Mouse (Mus musculus) CD4-positive, CD25-positive, alpha-beta regulatory T cell, adult 2 months (primary cell): ENCODE measurements at regions not wholly inside any gene's neighbourhood (a gene's known extent, or its start where the extent isn't known, plus 50 kb on each side); places are given as distances from the start of the nearest gene placed in this dataset.
A peak's percentile ranks its signal among the peaks of the same experiment; 100 is the strongest.

Experiments
- DNase-seq: peaks from one replicate; pipeline ENCODE4 v3.0.0-alpha.2; 2012; ENCODE audit warnings: low read depth, low spot score

- DNase-seq: no peak
Observed at GRCm38 (mm10) chr1:153962161-153962720, 62.2 kb upstream of the Teddm2 start.

GRCm38 (mm10) chr1:153963744-153964342 is 63.8 kb upstream of the Teddm2 start:
- no peak for DNase-seq

DNA sequence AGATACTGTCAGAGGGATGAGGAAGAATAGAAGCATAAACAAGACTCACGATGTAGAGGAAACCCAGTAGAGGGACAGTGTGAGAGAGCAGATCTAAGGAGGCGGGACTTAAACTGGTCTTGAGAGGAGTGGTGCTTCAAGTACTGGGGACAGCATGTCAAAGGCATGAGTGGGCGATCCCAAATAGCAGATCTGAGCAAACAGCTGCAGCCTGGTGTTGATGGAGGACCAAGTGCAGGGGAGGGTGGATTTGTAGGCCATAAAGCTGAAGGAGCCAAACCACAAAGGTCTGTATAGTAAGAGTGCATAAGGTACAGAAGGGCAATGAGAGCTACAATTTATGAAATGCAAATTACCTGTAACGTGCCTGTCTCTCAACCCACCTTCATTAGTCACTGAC is 69.4 kb upstream of the Teddm2 start:
- DNase-seq: no peak

DNA sequence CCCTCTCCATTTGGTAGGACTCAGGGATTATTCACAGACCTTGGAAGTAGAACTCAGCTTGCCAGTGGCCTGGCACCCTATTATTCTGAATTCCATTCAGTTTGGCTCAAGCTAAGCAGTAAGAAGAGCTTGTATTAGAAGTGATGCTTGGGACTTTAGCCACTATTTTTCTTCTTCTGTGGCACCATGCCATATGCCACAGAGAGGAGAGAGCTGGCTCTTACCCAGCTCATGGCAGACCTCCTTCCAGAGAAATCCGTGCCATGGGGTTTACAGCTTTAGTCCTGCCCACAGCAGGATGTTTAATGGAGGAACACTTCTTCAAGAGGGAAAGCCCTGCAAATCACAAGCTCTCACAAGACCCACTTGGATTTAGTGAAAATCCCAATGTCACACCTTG is 74.3 kb upstream of the Teddm2 start:
- no peak for DNase-seq

GRCm38 (mm10) chr1:153977963-153978726 is 78.1 kb upstream of the Teddm2 start:
- DNase-seq: no peak

DNA sequence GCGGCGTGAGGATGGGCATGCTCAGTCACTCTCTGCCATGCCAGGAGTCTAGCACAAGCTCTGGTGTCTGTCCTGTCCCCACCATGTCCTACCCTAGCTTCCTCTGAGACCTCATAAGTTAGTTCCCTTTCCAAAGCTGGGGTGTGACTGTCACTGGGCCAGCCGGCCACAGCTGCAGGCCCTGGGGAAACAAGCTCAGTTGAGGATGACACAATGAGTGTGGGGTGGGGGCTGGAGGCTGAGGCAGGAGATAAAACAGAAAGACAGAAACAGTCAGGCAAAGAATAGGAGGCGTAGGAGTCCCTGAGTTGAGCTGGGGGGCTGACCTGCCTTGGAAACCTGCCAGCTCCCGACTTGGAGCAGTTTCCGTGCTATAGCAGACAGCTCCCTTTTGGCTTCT is 80.9 kb upstream of the Teddm2 start:
- no peak for DNase-seq

GRCm38 (mm10) chr1:153985595-153985994 is 85.6 kb upstream of the Teddm2 start:
- DNase-seq: no peak

DNA sequence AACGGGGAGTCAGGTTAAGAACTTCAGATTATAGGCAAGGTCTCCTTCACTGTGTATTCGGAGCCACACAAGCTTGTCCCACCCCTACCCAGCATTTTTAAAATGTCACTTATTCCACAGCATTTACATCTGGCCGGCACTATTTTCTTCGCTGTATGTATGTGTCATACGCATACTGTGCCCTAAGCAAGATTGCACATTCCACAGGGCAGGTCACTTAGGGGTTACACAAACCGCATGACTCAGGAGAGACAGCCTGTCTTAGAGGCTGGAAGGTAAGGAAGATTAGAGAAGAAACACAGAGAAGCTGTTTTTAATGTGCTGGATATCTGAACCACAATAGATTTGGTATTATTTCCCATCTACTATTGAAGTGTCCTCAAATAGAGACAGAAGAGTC is 86.6 kb upstream of the Teddm2 start:
- no peak for DNase-seq

- DNase-seq: no peak
Observed at GRCm38 (mm10) chr1:153988297-153988696, 88.3 kb upstream of the Teddm2 start.

GRCm38 (mm10) chr1:153990651-153991435 is 90.8 kb upstream of the Teddm2 start:
- peak; percentile 13 for DNase-seq

DNA sequence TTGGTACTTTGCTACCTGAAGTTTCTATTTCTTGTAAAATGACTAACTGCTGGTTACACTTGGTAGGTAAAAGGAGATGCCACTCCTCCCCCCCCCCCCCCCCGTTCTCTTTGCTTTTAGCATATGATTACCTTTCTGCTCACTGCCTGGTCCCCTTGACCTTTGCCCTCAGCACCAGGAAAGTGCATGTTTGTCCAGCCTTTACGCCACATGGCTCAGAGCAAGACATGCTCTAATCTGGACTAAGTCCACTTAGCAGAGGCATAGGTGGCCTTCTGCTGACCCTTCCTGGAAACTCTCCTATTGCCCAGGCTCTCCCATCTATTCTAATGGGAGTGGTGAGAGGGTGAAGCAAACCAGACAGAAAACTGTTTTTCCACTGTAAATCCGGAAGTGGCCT is 92.4 kb upstream of the Teddm2 start:
- DNase-seq: no peak

GRCm38 (mm10) chr1:153994871-153995270 is 94.8 kb upstream of the Teddm2 start:
- no peak for DNase-seq

GRCm38 (mm10) chr1:153997201-153998181 is 97.5 kb upstream of the Teddm2 start:
- DNase-seq: no peak

- no peak for DNase-seq
Observed at GRCm38 (mm10) chr1:153999776-154000175, 99.7 kb upstream of the Teddm2 start.

DNA sequence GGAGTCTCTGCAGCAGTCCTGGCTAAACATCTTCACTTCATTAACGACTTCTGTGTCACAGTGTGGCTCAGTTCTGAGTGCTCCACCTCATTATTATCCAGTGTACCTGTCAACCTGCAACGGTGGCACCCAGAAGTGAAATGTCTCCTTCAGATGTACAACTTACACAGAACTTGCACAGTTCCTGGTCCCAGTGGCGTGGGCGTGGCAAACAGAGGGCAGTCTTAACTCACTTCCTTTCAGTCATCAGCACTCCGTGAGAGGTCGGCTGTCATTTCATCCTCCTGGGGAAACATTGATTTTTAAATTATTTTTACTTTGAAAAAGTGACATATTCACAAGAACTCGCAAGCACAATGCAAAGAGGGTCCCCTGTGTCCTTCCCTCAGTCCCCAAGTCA is 103.6 kb upstream of the Teddm2 start:
- DNase-seq: peak; percentile 6

DNA sequence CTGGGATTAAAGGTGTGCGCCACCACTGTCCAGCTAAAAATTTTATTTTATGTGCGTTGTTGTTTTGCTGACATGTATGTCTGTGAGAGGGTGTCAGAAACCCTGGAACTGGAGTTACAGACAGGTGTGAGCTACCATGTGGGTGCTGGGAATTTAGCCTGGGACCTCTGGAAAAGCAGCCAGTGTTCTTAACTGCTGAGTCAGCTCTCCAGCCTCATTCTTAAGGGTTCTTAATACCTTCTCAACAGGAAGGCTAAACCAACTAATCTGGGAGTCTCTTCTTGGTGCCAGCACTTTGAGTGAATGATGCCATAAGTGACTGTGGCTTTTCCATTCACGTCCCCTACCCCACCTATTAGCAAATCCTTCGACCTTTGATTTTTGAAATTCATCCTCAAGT is 104.6 kb upstream of the Teddm2 start:
- no peak for DNase-seq

DNA sequence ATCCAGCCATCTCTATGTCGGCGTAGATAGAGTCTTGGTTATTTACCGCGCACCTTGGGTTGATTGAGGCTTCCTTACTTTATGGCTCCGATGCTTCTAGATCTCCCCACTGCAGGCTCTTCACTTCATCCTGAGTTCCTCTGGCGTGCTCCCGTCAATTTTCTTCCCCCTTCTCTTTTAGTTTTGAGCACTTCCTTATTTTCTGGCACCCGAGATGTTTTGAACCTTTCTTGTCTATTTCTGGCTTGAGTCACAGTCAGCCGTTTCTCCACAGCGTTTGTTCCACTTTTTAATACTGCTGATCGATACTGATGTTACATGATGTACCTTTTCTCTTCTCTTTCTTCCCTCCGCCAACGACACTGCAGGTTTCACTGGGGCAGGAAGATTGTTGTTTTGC is 106.0 kb upstream of the Teddm2 start:
- DNase-seq: no peak

DNA sequence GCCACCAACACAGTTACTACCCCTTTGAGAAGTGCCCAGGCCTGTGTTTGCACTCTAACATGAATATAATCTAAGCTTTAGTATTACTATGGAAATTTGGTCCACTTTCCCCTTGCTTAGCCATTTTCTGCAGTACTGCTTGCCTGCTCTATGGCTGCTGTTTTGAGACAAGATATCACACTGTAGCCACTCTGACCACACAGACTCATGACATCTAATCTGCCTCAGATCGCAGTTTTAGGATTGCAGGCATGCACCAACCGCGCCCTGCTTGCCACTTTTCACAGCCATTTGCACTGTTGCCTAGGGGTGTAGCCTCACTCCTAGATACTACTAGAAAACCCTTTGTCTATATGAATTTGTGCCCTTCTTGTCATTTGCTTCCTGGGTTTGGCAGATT is 107.4 kb upstream of the Teddm2 start:
- no peak for DNase-seq

GRCm38 (mm10) chr1:154008593-154009310 is 108.7 kb upstream of the Teddm2 start:
- no peak for DNase-seq

DNA sequence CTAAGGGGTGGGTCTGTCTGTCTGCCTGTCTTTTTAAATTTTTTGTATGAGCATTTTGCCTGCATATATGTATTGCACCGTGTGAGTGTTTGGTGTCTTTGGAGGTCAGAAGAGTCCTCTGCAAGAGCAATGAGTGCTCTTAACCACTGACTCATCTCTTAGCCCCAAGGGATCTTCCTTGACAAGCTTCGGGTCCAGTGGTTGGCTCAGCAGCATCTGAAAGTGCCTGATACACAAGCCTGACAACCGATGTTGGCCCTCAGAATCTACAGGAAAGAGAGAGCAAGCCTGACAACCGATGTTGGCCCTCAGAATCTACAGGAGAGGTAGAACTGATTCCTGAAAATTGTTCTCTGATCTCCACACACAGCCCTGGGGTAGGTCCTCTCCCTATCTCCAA is 110.7 kb upstream of the Teddm2 start:
- no peak for DNase-seq

- no peak for DNase-seq
Observed at GRCm38 (mm10) chr1:154016516-154016915, 116.5 kb upstream of the Teddm2 start.
